Mouse (Mus musculus) layer of hippocampus, adult 8-10 months (tissue): ENCODE results near the gene Sirt3. TPM values are rescaled to one million over a fixed set of nuclear protein-coding genes. Genes with fewer than 3 reads are reported as not detected.
"Not testable (repeated sequence)": the region's sequence is repeated elsewhere in the genome, so short reads cannot be mapped to it uniquely, and the experiment has no call there.

Experiments
- DNase-seq, 2 experiments: peaks; one replicate each; pipeline ENCODE4 v3.0.0; 2022; ENCODE audit warnings: low spot score in 2 of 2
- total RNA-seq, 4 experiments: library from RNA; stranded (reverse); gene quantifications; 2 replicates each; pipeline ENCODE4 v1.2.4; 2022

Gene Sirt3
- total RNA-seq, 4 experiments from 2014 or later, result 65.3 to 73.7 (median 70.3) TPM

GRCm38 (mm10) chr7:140897863-140898262 is 15.8 kb upstream of the Sirt3 start:
- no peak for DNase-seq

GRCm38 (mm10) chr7:140894611-140895010 is 12.5 kb upstream of the Sirt3 start:
- DNase-seq, result no peak

DNA sequence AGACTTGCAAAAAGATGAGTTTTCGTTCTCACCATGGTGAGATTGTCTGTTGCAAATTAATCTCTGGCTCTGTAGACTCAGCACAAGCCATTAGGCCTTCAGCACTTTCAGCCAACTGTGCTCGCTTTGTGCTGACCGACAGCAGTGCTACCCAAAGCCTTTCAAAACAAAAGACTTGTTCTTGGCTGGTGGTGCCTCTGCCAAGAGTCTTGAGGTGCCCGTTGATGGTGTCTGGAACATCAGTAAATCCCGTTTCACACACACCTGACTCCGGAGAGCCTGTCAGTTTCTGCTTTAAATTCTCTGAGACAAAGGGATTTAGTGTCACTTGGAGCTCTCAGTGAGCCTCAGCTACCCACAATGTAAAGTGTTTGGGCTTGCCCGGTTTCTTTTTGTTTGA is 11.9 kb upstream of the Sirt3 start:
- no peak for DNase-seq

DNA sequence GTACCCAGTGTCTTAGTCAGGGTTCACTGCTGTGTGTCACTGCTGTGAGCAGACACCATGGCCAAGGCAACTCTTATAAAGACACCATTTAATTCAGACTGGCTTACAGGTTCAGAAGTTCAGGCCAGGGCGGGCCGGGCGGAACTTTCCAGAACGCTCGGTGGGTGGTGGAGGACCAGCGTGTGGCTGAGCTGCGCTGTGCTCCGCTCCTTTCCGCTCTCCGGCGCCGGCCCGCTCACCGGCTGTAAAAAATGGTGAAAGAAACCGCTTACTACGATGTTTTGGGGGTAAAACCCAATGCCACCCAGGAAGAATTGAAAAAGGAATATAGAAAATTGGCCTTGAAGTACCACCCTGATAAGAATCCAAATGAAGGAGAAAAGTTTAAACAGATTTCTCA is 8.5 kb upstream of the Sirt3 start:
- DNase-seq, result not testable (repeated sequence)

DNA sequence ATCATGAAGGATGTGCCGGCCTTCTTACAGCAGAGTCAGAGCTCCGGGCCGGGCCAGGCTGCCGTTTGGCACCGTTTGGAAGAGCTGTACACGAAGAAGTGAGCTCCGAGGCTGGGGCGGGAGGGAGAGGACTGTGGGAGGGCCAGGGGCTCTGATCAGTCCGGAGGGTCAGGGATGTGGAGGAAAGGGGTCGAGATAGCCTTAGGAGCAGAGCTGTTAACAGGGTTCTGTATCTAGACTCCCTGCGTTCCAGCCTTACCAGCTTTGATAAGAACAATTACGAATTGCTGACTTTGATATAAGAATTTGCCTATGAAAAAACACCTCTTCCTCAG is 327 bp upstream of the Sirt3 start:
- no peak for DNase-seq

DNA sequence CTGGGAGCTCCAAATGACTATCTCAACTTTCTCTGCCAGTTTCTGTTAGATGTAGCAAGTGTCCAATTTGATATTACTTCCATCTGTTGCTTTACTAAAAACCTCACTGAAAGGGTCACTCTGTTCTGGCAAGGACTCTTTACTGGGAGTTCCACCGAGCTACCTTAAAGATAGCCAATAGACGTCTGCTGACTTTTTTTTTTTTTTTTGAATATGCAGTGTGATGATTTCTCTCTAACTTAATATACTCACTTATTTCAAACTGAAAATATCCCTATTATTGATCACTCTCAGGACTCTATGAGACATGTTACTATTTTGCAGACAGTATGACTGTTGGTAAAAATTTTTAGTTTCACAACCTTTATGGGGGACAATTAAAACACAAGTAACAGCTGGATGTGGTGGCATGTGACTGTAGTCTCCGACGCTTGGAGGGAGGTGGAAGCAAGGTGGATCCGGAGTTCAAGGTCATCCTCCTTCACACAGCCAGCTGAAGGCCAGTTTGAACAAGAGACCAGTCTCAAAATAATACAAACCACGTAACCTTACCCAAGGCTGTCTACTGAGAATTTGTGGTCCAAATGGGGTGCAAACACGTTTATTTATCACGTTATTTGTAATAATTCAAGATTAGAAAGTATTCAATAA is 1.1 kb downstream of the Sirt3 start:
- no peak for DNase-seq

GRCm38 (mm10) chr7:140880419-140880818 is 1.7 kb downstream of the Sirt3 start:
- no peak for DNase-seq

GRCm38 (mm10) chr7:140879355-140879754 is 2.8 kb downstream of the Sirt3 start:
- DNase-seq, result no peak

DNA sequence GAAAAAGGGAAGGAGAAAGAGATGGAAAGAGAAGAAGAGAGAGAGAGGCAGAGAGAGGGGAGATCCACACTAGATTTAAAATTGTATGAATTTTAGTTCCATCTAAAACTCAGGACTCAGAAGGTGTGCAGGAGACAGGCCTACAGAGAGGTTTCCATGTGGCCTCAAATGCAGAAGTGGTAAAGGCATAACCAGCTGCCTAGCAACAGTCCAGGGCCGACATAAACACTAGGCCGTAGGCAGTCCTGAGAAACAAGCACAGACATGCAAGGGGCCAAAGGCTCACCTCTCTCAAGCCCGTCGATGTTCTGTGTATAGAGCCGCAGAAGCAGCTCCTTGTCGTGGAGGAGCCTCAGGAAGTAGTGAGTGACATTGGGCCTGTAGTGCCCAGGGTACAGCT is 4.7 kb downstream of the Sirt3 start:
- DNase-seq, result no peak

GRCm38 (mm10) chr7:140874224-140874623 is 7.9 kb downstream of the Sirt3 start:
- DNase-seq, result no peak

DNA sequence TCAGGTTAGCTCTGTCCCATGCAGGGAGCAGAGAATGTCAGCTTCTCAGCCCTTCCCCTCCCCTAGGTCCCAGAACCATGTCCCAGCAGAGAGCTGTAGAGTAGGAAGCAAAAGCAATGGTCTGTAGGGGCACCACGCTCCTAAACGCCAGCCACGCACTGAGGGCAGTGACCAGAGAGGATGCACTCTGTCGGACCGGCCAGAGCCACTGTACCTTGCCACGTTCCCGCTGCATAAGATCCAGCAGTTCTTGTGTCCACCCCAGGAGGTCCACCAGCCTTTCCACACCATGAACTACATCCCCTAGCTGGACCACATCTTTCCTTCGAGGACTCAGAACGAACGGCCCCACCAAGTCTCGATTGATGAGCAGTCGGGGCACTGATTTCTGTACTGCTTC is 17.3 kb downstream of the Sirt3 start:
- no peak for DNase-seq

GRCm38 (mm10) chr7:140860728-140861127 is 21.4 kb downstream of the Sirt3 start:
- DNase-seq, result no peak

DNA sequence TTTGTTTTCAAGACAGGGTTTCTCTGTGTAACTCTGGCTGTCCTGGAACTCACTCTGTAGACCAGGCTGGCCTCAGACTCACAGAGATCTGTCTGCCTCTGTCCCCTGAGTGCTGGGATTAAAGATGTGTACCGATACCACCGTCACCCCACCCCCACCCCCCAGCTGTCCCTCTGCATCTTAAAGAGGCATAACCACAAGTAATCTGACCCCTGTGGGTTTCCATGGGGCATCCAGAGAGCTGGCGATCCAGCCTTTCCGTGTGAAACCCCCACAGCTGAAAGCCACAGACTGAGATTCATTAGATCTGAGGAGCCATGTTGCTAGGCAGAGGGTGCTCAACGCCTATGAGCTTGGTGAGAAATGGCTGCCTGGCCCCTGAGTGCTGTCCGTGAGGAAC is 22.1 kb downstream of the Sirt3 start:
- DNase-seq, result no peak

- no peak for DNase-seq
Observed at GRCm38 (mm10) chr7:140858746-140859145, 23.4 kb downstream of the Sirt3 start.

DNA sequence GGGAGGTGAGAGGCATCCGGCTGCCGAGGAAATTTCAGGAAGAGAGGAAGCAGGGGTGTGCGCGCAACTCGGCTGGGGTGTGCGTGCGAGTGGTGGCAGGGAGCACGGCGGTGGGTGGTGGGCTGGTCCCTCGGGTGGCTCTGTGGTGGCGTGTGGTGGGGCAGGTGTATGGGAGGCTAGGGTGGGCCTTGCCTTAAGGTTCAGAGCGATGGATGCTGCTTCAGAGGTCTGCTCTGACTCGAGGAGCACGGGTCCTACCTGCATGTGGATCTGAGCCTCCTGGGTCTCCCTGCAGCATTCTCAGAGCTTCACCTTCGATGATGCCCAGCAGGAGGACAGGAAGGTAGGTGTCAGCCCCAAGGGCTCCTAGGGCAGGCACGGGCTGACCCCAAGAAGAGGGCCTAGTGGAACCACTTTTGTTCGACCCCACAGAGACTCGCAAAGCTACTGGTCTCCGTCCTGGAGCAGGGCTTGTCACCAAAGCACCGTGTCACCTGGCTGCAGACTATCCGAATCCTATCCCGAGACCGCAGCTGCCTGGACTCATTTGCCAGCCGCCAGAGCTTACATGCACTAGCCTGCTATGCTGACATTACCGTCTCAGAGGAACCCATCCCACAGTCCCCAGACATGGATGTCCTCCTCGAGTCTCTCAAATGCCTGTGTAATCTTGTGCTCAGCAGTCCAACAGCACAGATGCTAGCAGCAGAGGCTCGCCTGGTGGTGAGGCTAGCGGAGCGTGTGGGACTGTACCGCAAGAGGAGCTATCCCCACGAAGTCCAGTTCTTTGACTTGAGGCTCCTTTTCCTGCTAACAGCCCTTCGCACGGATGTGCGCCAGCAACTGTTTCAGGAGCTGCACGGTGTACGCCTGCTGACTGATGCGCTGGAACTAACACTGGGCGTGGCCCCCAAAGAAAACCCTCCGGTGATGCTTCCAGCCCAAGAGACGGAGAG is 24.3 kb downstream of the Sirt3 start, which contains the start of gene Bet1l:
Bet1l (minus strand) TSS at position 28 of the 956 bp plus-strand sequence.
- DNase-seq, result no peak

DNA sequence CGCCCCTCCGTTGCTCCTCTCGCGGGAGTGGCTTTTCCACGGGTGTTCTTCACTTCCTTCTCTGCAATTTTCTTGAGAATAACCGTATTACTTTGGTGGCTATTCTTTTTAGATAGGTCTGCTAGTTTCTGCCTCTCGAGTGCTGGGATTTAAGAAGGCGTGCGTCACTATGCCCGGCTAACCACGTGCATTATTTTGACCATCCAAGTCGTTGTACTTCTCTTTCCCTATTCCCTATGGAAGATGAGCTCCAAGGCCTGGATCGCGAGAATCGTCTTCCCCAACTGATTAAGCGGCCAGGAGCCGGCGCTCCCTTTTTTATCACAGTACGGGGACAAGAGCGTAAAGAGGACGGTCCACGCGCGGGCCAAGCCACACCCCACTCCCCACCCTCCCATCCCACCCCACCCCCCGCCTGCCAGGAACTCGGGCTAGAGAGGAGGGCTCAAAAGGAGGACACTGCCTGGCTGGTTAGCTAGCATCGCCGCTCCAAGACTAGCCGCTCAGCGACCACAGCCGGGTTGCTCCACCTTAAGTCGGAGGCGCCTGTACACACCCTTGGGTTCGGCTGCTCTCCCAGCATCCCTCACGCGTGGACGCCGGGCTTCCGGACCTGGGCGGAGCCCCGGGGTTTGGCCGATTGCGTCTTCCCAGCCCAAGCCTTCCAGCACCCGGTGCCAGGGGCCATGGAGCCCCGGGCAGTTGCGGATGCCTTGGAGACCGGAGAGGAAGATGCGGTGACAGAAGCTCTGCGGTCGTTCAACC is 25.1 kb downstream of the Sirt3 start, which contains the start of gene Ric8a:
Ric8a (plus strand) TSS at position 173 of the 765 bp plus-strand sequence.
- peak; percentile 84 to 85 for DNase-seq

- peak; percentile 84 to 87 for DNase-seq
Observed at GRCm38 (mm10) chr7:140855860-140856784, 26.0 kb downstream of the Sirt3 start, which contains the start of gene Gm45785. TSS of gene Gm45785 (minus strand) at chr7:140856331.

DNA sequence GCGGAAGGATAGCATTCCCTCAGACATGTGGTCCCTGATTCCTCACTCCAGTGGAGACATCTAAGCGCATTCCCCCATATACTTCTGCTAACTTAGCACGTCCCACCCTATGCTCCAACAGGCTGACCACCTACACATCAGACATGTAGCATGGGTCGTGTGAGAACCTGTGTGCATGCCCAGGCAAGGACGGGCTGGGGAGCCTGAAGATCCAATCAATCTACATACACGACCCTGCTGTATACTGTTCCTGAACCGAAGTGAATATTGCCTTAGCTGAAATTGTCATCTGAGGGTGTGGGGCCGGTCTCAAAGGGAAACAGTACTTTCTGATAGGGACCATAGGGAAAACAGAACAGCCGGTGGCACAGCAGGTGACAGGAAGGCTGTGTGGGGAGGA is 26.9 kb downstream of the Sirt3 start:
- DNase-seq, result no peak

- no peak for DNase-seq
Observed at GRCm38 (mm10) chr7:140854483-140854882, 27.6 kb downstream of the Sirt3 start.

DNA sequence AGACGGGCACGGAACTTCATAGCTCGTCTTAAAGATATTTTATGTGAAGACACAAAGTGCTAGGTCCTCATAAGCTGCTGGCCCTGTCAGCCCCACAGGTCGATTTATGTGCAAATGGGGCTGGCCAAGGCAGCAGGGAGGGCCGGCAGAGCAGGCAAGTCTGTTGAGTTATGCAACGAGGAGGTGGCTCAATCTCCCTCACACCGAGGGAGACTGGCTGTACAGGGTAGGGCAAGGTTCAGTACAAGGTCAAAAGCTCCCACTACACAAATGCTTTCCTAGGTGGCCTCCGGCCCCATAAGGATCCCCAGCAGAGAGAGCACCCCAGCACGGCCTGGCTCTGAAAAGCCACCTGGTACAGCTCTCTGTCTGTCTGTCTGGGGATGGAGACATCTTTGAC is 28.7 kb downstream of the Sirt3 start:
- no peak for DNase-seq

DNA sequence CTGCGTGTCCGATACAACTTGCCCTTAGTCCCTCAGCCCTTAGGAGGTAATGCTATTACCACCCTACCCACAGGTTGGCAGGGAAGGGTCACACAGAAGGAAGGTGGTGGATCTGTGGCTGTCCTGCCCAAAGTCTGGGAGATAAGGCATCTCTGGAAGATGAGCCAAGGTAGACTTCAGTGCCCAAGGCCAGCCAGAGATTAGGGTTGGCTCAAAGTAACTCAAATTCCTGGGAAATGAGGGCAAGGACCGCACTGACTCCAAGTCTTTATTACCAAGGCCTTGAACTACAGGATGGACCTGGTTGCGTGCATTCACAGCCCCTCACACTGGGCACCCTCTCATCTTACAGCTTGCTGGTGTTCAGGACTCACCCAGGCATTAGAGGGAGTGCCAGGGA is 30.2 kb downstream of the Sirt3 start:
- DNase-seq, result no peak
